Mouse (Mus musculus) MEL (cell line): ENCODE data around the gene Zzef1. TPM values are rescaled to one million over a fixed set of nuclear protein-coding genes. Genes with fewer than 3 reads are reported as not detected.
A peak's percentile ranks its signal among the peaks of the same experiment; 100 is the strongest.

Experiments
- DNase-seq: peaks from one replicate; pipeline ENCODE4 v3.0.0; 2011; ENCODE audit warnings: low read depth, low spot score
- H3K27ac ChIP-seq: 2 replicates; pipeline ENCODE4 v1.5.1; 2012; ENCODE audit warnings: low read depth, mild to moderate bottlenecking, control low read depth, low read length, moderate library complexity; ENCODE audit not compliant: control insufficient read depth
- H3K27me3 ChIP-seq, 2 experiments: fragments of 150-350 bp in 1 of 2; sonication (generic) in 1 of 2; 2 replicates each; pipeline ENCODE4 v1.6.1; 2012; ENCODE audit warnings: low read length in 2 of 2, mild to moderate bottlenecking in 2 of 2, improper control_type of control experiment in 1 of 2, moderate library complexity in 1 of 2; ENCODE audit not compliant: insufficient read depth in 2 of 2, control insufficient read depth in 1 of 2
- H3K36me3 ChIP-seq, 2 experiments: 2 replicates each; pipeline ENCODE4 v1.6.1; 2012 to 2014; ENCODE audit warnings: low read length in 2 of 2, improper control_type of control experiment in 1 of 2, inconsistent platforms in 1 of 2, mild to moderate bottlenecking in 1 of 2; ENCODE audit not compliant: insufficient read depth in 2 of 2, control insufficient read depth in 1 of 2
- H3K4me1 ChIP-seq, 2 experiments: fragments of 150-350 bp in 1 of 2; sonication (generic) in 1 of 2; 2 replicates each; pipeline ENCODE4 v1.6.1; 2012; ENCODE audit warnings: low read length in 2 of 2, improper control_type of control experiment in 1 of 2, mild to moderate bottlenecking in 1 of 2; ENCODE audit not compliant: insufficient read depth in 2 of 2, control insufficient read depth in 1 of 2
- H3K4me3 ChIP-seq, 2 experiments: fragments of 150-350 bp in 1 of 2; sonication (generic) in 1 of 2; 2 replicates each; pipeline ENCODE4 v1.5.1; 2012; ENCODE audit warnings: low read depth in 2 of 2, low read length in 2 of 2, mild to moderate bottlenecking in 2 of 2, moderate library complexity in 2 of 2, control low read depth in 1 of 2, improper control_type of control experiment in 1 of 2; ENCODE audit not compliant: control insufficient read depth in 1 of 2, insufficient read depth in 1 of 2
- H3K79me2 ChIP-seq: 2 replicates; pipeline ENCODE4 v1.6.1; 2012; ENCODE audit warnings: mild to moderate bottlenecking, low read length, moderate library complexity; ENCODE audit not compliant: control insufficient read depth, poor library complexity, insufficient read depth
- H3K9ac ChIP-seq: 2 replicates; pipeline ENCODE4 v1.6.1; 2012; ENCODE audit warnings: low read depth, mild to moderate bottlenecking, control low read depth, low read length, moderate library complexity; ENCODE audit not compliant: control insufficient read depth, poor library complexity, severe bottlenecking
- H3K9me3 ChIP-seq: fragments of 150-350 bp; sonication (generic); replicated peaks from 2 replicates; pipeline ENCODE4 v1.6.1; 2012; ENCODE audit warnings: mild to moderate bottlenecking, low read length, improper control_type of control experiment, moderate library complexity; ENCODE audit not compliant: insufficient read depth
- CHD1 ChIP-seq: IDR thresholded peaks from 2 replicates; pipeline ENCODE4 v1.6.1; 2012; ENCODE audit warnings: low read depth, mild to moderate bottlenecking, inconsistent platforms, low read length, improper control_type of control experiment
- CHD2 ChIP-seq: IDR thresholded peaks from 2 replicates; pipeline ENCODE4 v1.6.1; 2011; ENCODE audit warnings: low read length, improper control_type of control experiment
- CTCF ChIP-seq, 3 experiments: IDR thresholded peaks in 2 of 3; conservative IDR thresholded peaks in 1 of 3; 2 replicates each; pipeline ENCODE4 v1.5.1; 2011 to 2012; ENCODE audit warnings: low read length in 3 of 3, low read depth in 2 of 3, mild to moderate bottlenecking in 2 of 3, improper control_type of control experiment in 1 of 3, inconsistent platforms in 1 of 3, mixed read lengths in 1 of 3, moderate library complexity in 1 of 3; ENCODE audit not compliant: control insufficient read depth in 1 of 3, insufficient read depth in 1 of 3, poor library complexity in 1 of 3, severe bottlenecking in 1 of 3
- E2F4 ChIP-seq: IDR thresholded peaks from 2 replicates; pipeline ENCODE4 v1.6.1; 2011; ENCODE audit warnings: low read depth, low read length, improper control_type of control experiment, borderline replicate concordance
- EP300 ChIP-seq, 2 experiments: IDR thresholded peaks; 2 replicates each; pipeline ENCODE4 v1.6.1; 2011; ENCODE audit warnings: improper control_type of control experiment in 2 of 2, low read length in 2 of 2, low read depth in 1 of 2, mild to moderate bottlenecking in 1 of 2
- GABPA ChIP-seq: IDR thresholded peaks from 2 replicates; pipeline ENCODE4 v1.6.1; 2012; ENCODE audit warnings: low read depth, mild to moderate bottlenecking, inconsistent platforms, low read length, improper control_type of control experiment, moderate library complexity
- JUND ChIP-seq: IDR thresholded peaks from 2 replicates; pipeline ENCODE4 v1.6.1; 2011; ENCODE audit warnings: low read depth, mild to moderate bottlenecking, improper control_type of control experiment, low read length
- KAT2A ChIP-seq: conservative IDR thresholded peaks from 2 replicates; pipeline ENCODE4 v1.6.1; 2012; ENCODE audit warnings: low read depth, low read length, improper control_type of control experiment, inconsistent platforms
- MAX ChIP-seq: IDR thresholded peaks from 2 replicates; pipeline ENCODE4 v1.6.1; 2011; ENCODE audit warnings: low read length, improper control_type of control experiment
- MAZ ChIP-seq: IDR thresholded peaks from 2 replicates; pipeline ENCODE4 v1.6.1; 2012; ENCODE audit warnings: low read depth, mild to moderate bottlenecking, inconsistent platforms, low read length, improper control_type of control experiment
- MEF2A ChIP-seq: IDR thresholded peaks from 2 replicates; pipeline ENCODE4 v1.6.1; 2014; ENCODE audit warnings: low read depth, mild to moderate bottlenecking, inconsistent platforms, low read length, improper control_type of control experiment; ENCODE audit not compliant: poor library complexity, insufficient replicate concordance, severe bottlenecking; ENCODE audit errors: extremely low read depth
- MYC ChIP-seq: IDR thresholded peaks from 2 replicates; pipeline ENCODE4 v1.6.1; 2011; ENCODE audit warnings: low read depth, mild to moderate bottlenecking, low read length, improper control_type of control experiment, moderate library complexity
- NRF1 ChIP-seq: IDR thresholded peaks from 2 replicates; pipeline ENCODE4 v1.6.1; 2014; ENCODE audit warnings: low read depth, mild to moderate bottlenecking, inconsistent platforms, low read length, improper control_type of control experiment, moderate library complexity; ENCODE audit not compliant: poor library complexity, insufficient read depth, severe bottlenecking
- POLR2AphosphoS5 ChIP-seq: IDR thresholded peaks from 2 replicates; pipeline ENCODE4 v1.6.1; 2012; ENCODE audit warnings: low read depth, borderline replicate concordance, mild to moderate bottlenecking, inconsistent platforms, low read length, moderate library complexity, mixed read lengths
- RCOR1 ChIP-seq: IDR thresholded peaks from 2 replicates; pipeline ENCODE4 v1.6.1; 2012; ENCODE audit warnings: low read depth, mild to moderate bottlenecking, inconsistent platforms, low read length, improper control_type of control experiment
- SIN3A ChIP-seq: IDR thresholded peaks from 2 replicates; pipeline ENCODE4 v1.6.1; 2012; ENCODE audit warnings: low read length, improper control_type of control experiment, inconsistent platforms
- SMC3 ChIP-seq: IDR thresholded peaks from 2 replicates; pipeline ENCODE4 v1.6.1; 2011; ENCODE audit warnings: low read depth, low read length, improper control_type of control experiment
- TAL1 ChIP-seq: IDR thresholded peaks from 2 replicates; pipeline ENCODE4 v1.6.1; 2012; ENCODE audit warnings: mild to moderate bottlenecking, inconsistent platforms, low read length, moderate library complexity, mixed read lengths
- TBP ChIP-seq: IDR thresholded peaks from 2 replicates; pipeline ENCODE4 v1.8.0; 2011; ENCODE audit warnings: low read depth, low read length, improper control_type of control experiment
- TCF12 ChIP-seq: IDR thresholded peaks from 2 replicates; pipeline ENCODE4 v1.6.1; 2014; ENCODE audit warnings: low read depth, mild to moderate bottlenecking, inconsistent platforms, low read length, improper control_type of control experiment, moderate library complexity
- ZC3H11A ChIP-seq: IDR thresholded peaks from 2 replicates; pipeline ENCODE4 v1.6.1; 2012; ENCODE audit warnings: low read depth, mild to moderate bottlenecking, inconsistent platforms, low read length, improper control_type of control experiment
- ZKSCAN1 ChIP-seq: IDR thresholded peaks from 2 replicates; pipeline ENCODE4 v1.6.1; 2012; ENCODE audit warnings: low read depth, mild to moderate bottlenecking, inconsistent platforms, low read length, improper control_type of control experiment, moderate library complexity
- ZNF384 ChIP-seq: IDR thresholded peaks from 2 replicates; pipeline ENCODE4 v1.6.1; 2012; ENCODE audit warnings: low read depth, mild to moderate bottlenecking, inconsistent platforms, low read length, improper control_type of control experiment
- polyA plus RNA-seq, 2 experiments: library from polyadenylated mRNA; stranded (reverse) in 1 of 2; unstranded in 1 of 2; fragments of >175 nt in 1 of 2; fragments of >200 nt in 1 of 2; gene quantifications; 2 replicates each; pipeline versions ENCODE4 v1.2.1 to v1.2.4; 2012; ENCODE audit warnings: low replicate concordance in 2 of 2, low read depth in 1 of 2; ENCODE audit not compliant: insufficient read length in 2 of 2, insufficient read depth in 1 of 2, missing spikeins in 1 of 2
- total RNA-seq: library from RNA; depleted of rRNA; stranded (reverse); fragments of 300-350 nt; gene quantifications from 2 replicates; pipeline ENCODE4 v1.2.3, GENCODE M21; 2012

Gene Zzef1
- total and polyA plus RNA-seq, 3 experiments: 13.3 to 17.6 TPM; not detected in 1

DNA sequence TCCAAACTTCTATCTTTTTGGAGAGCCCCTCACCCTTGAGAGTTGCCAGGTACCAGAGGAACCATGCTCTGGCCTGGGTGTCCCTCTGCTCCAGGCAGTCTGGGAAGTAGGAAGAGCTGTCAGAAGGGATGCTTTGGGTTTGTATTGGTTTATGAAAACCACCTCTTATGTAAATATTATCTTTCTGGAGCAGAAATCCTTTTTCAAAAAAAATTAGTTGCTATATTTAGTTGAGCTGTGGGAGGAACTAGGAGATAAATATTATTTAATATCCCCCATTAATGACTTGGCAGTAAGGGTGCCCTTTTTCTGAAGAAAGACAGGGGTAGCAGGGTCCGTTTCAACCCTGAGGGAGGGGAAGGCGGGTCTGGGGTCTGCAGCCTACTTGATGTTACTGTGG is 166.4 kb downstream of the Zzef1 start (continued):
- no peak for TF ChIP-seq GABPA
- no peak for TF ChIP-seq RCOR1
- no peak for TF ChIP-seq E2F4
- TF ChIP-seq CHD2: no peak
- no peak for TF ChIP-seq CTCF (IDR thresholded peaks at IDR 0.05 in 2 of 3, conservative IDR thresholded peaks at IDR 0.05 in 1 of 3; ENCODE audit: control insufficient read depth in 1 of 3, insufficient read depth in 1 of 3, low read depth in 2 of 3, low read length in 3 of 3, poor library complexity in 1 of 3, severe bottlenecking in 1 of 3)
- TF ChIP-seq TBP: no peak
- no peak for TF ChIP-seq SMC3
- TF ChIP-seq SIN3A: no peak
- peak; percentile 51; the same call in 1 of the 2 replicates for TF ChIP-seq TAL1

DNA sequence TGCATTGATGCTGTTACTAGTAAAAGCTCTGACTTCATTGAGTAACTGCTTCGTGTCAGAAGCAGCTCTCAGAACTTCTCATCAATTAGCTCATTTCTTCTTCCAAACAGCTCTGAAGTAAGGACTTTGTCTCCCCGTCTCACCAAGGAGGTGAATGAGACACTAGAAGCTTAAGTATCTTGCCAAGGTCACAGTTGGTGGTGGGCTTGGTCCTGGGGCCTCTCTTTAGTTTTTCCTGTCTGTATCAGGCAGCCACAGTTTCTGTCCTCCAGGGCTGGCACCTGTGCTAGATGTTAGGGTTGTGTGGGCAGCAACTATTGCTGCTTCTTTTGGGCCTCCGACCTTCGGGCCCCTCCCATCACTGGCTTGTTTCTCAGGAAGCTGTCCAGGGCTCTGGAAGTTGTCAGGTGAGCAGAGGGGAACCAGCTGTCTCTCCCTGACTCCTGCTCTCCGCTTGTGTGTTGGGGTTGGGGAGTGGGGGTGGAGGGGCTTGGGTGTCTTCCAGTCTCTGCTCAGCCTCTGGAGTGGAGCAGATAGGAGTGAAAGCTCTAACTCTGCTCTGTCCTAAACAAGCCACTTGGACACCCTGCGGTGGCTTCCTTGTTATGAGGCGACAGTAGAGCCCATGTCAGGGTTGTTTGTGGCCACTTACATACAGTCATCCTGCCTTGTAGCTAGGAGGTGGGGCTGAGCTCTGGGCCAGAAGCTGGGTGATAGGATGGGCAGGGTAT is 167.2 kb downstream of the Zzef1 start:
- no peak overlapping the region for H3K9ac ChIP-seq
- DNase-seq: no peak
- no peak overlapping the region for H3K27ac ChIP-seq
- H3K9me3 ChIP-seq: no peaks in the 10 kb centered on the region
- H3K79me2 ChIP-seq: no peaks in the 10 kb centered on the region; the same call in none of the 2 replicates
- TF ChIP-seq MAX (no peak), RCOR1 (no peak), POLR2AphosphoS5 (no peak), SIN3A (no peak), ZNF384 (no peak), CTCF (IDR thresholded peaks at IDR 0.05 in 2 of 3, conservative IDR thresholded peaks at IDR 0.05 in 1 of 3; ENCODE audit: control insufficient read depth in 1 of 3, insufficient read depth in 1 of 3, low read depth in 2 of 3, low read length in 3 of 3, poor library complexity in 1 of 3, severe bottlenecking in 1 of 3) (no peak), MEF2A (no peak), MYC (no peak), EP300 (IDR thresholded peaks at IDR 0.05; ENCODE audit: low read depth in 1 of 2, low read length in 2 of 2) (no peak), CHD1 (no peak), MAZ (no peak), ZC3H11A (no peak), NRF1 (no peak), JUND (no peak), ZKSCAN1 (no peak), KAT2A (no peak), TCF12 (no peak)
- H3K36me3 ChIP-seq: peaks cover 0 to 4% of the 10 kb centered on the region in 2 experiments; a peak in 3 of 4 replicates
- no peak overlapping the region for H3K4me3 ChIP-seq
- H3K4me1 ChIP-seq: peaks cover 4 to 17% of the 10 kb centered on the region in 2 experiments
- H3K27me3 ChIP-seq: no peaks in the 10 kb centered on the region
